Mouse (Mus musculus) stomach, embryonic 15.5 days (tissue): ENCODE measurements at regions not wholly inside any gene's neighbourhood (a gene's known extent, or its start where the extent isn't known, plus 50 kb on each side); places are given as distances from the start of the nearest gene placed in this dataset.
A peak's percentile ranks its signal among the peaks of the same experiment; 100 is the strongest.

Experiments used
- ATAC-seq: fragments of 200-750 bp; cut with Nextera tagmentation; 2 replicates; pipeline ENCODE4 v1.8.0; 2017; ENCODE audit warnings: low read depth, moderate number of reproducible peaks, moderate TSS enrichment; ENCODE audit not compliant: insufficient read depth, low FRiP score
- H3K27ac ChIP-seq: fragments of 300-500 bp; sonication (generic); 2 replicates; pipeline ENCODE4 v1.5.1; 2015; ENCODE audit warnings: mild to moderate bottlenecking, inconsistent platforms
- H3K27me3 ChIP-seq: fragments of 300-500 bp; sonication (generic); replicated peaks from 2 replicates; pipeline ENCODE4 v1.6.1; 2015; ENCODE audit warnings: inconsistent platforms
- H3K36me3 ChIP-seq: fragments of 300-500 bp; sonication (generic); 2 replicates; pipeline ENCODE4 v1.6.1; 2015; ENCODE audit warnings: inconsistent platforms
- H3K4me1 ChIP-seq: fragments of 300-500 bp; sonication (generic); 2 replicates; pipeline ENCODE4 v1.6.1; 2015; ENCODE audit warnings: inconsistent platforms
- H3K4me2 ChIP-seq: fragments of 300-500 bp; sonication (generic); 2 replicates; pipeline ENCODE4 v1.6.1; 2015; ENCODE audit warnings: mild to moderate bottlenecking, inconsistent platforms
- H3K4me3 ChIP-seq: fragments of 300-500 bp; sonication (generic); replicated peaks from 2 replicates; pipeline ENCODE4 v1.5.1; 2015; ENCODE audit warnings: inconsistent platforms
- H3K9ac ChIP-seq: fragments of 300-500 bp; sonication (generic); 2 replicates; pipeline ENCODE4 v1.6.1; 2015; ENCODE audit warnings: inconsistent platforms
- H3K9me3 ChIP-seq: fragments of 300-500 bp; sonication (generic); 2 replicates; pipeline ENCODE4 v1.6.1; 2016; ENCODE audit warnings: inconsistent platforms
- WGBS: fragments of 180-500 bp; shearing (Covaris S2); methylation state at CpG from one replicate; pipeline ENCODE4 v1.1.7; 2015; 5-methylcytosine and 5-hydroxymethylcytosine counted together

DNA sequence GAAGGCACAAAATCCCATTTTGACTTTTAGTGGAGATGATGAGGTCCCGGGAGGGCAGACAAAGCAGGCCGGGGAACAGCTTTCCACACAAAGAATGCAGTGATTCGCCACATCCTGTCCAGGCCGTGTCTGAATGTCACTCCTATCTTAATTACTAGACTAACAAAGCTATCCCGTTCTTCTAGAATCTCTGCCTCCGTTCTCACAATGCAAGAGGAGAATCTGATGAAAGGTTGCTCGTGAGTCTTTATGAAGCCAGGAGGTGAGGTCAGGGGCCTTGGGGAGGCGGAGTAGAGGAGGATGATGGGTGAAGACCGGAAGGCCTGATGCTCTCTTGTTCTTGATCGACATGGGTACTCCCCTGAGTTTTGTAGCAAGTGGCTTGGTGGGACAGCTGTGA lies 208.9 kb upstream of the Atp5g3 start:
- Histone ChIP-seq H3K27ac (no peak overlapping the region), H3K4me3 (no peak overlapping the region), H3K27me3 (no peaks in the 10 kb centered on the region), H3K4me2 (no peak overlapping the region), H3K9ac (no peak overlapping the region), H3K36me3 (no peaks in the 10 kb centered on the region), H3K9me3 (no peaks in the 10 kb centered on the region), H3K4me1 (no peaks in the 10 kb centered on the region)
- ATAC-seq, result no peak
- 48% methylated on average over 10 of the region's 10 CpGs for WGBS

- Histone ChIP-seq H3K27ac (no peak overlapping the region), H3K4me2 (peak overlapping the region; percentile 8; the same call in 1 of the 2 replicates), H3K36me3 (no peaks in the 10 kb centered on the region), H3K9me3 (no peaks in the 10 kb centered on the region), H3K4me3 (no peak overlapping the region), H3K27me3 (no peaks in the 10 kb centered on the region), H3K9ac (no peak overlapping the region), H3K4me1 (no peaks in the 10 kb centered on the region)
- WGBS, result 42% methylated on average over 17 of the region's 17 CpGs
- ATAC-seq, result no peak
These were observed 208.2 kb upstream of the Atp5g3 start for GRCm38 (mm10) chr2:74119167-74119937.

- Histone ChIP-seq H3K36me3 (no peaks in the 10 kb centered on the region), H3K9ac (no peak overlapping the region), H3K4me2 (no peak overlapping the region), H3K9me3 (no peaks in the 10 kb centered on the region), H3K4me3 (no peak overlapping the region), H3K4me1 (no peaks in the 10 kb centered on the region), H3K27ac (no peak overlapping the region), H3K27me3 (no peaks in the 10 kb centered on the region)
- 84% methylated on average over 4 of the region's 4 CpGs for WGBS
- no peak for ATAC-seq
These were observed 195.3 kb upstream of the Atp5g3 start for GRCm38 (mm10) chr2:74106472-74106871.

- Histone ChIP-seq H3K4me2 (no peak overlapping the region), H3K4me3 (no peak overlapping the region), H3K27me3 (no peaks in the 10 kb centered on the region), H3K9ac (no peak overlapping the region), H3K27ac (no peak overlapping the region), H3K4me1 (no peaks in the 10 kb centered on the region), H3K36me3 (no peaks in the 10 kb centered on the region), H3K9me3 (no peaks in the 10 kb centered on the region)
- 68% methylated on average over 9 of the region's 9 CpGs for WGBS
- no peak for ATAC-seq
These were observed 188.7 kb upstream of the Atp5g3 start for GRCm38 (mm10) chr2:74099671-74100372.

DNA sequence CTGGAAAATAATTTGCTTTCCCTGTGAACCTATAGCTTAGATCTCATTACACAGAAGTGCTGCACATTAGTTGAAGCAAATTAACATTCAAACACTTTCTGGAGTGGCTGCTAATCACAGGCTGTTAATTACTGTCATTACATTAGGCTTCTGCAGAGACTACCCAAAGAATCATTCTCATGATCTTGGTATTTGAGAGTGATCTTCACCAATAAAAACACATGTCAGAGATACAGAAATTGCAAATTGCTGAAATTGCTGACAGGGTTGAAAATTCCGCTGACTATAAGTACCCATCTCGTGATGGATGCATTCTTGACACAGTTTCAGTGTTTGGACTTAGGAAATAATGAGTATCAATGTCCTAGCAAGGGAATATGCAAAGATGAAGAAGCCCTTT lies 185.7 kb upstream of the Atp5g3 start:
- 70% methylated on average over 2 of the region's 2 CpGs for WGBS
- H3K4me3 ChIP-seq, result no peak overlapping the region
- H3K4me2 ChIP-seq, result no peak overlapping the region
- H3K36me3 ChIP-seq, result no peaks in the 10 kb centered on the region
- H3K9me3 ChIP-seq, result no peaks in the 10 kb centered on the region
- H3K27ac ChIP-seq, result no peak overlapping the region
- H3K4me1 ChIP-seq, result no peaks in the 10 kb centered on the region
- ATAC-seq, result no peak
- H3K9ac ChIP-seq, result no peak overlapping the region
- H3K27me3 ChIP-seq, result no peaks in the 10 kb centered on the region

GRCm38 (mm10) chr2:74093494-74093893 lies 182.4 kb upstream of the Atp5g3 start:
- H3K27ac ChIP-seq, result no peak overlapping the region
- 85% methylated on average over 7 of the region's 7 CpGs for WGBS

DNA sequence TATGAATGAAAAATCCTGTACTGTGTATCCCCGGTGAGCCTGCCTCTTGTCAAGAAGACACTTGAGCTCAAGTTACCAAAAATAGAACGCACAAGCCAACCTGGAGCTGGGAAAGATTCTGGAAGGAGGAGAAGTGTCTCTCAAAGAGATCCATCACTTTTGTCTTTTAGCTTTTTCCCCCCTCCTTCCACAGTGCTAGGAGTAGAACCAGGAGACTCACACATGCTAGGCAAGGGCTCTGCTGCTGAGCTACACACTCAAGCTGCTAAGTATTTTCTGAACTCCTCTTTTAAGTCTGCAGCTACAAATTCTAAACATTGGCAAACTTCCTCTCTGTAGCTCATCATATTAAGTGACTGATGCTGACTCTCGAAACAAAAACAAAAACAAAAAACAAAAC lies 176.2 kb upstream of the Atp5g3 start:
- Histone ChIP-seq H3K27ac (no peak overlapping the region), H3K27me3 (no peaks in the 10 kb centered on the region), H3K9ac (no peak overlapping the region), H3K36me3 (no peaks in the 10 kb centered on the region), H3K9me3 (no peaks in the 10 kb centered on the region), H3K4me1 (no peaks in the 10 kb centered on the region), H3K4me3 (no peak overlapping the region), H3K4me2 (no peak overlapping the region)
- WGBS, result 39% methylated on average over 3 of the region's 3 CpGs
- no peak for ATAC-seq

More at GRCm38 (mm10) chr2:74093494-74093893, 182.4 kb upstream of the Atp5g3 start:
- Histone ChIP-seq H3K36me3 (no peaks in the 10 kb centered on the region), H3K4me2 (no peak overlapping the region), H3K9ac (no peak overlapping the region), H3K9me3 (no peaks in the 10 kb centered on the region), H3K4me1 (no peaks in the 10 kb centered on the region), H3K4me3 (no peak overlapping the region), H3K27me3 (no peaks in the 10 kb centered on the region)
- ATAC-seq, result no peak

GRCm38 (mm10) chr2:74084971-74085370 lies 173.8 kb upstream of the Atp5g3 start:
- H3K27me3 ChIP-seq, result no peaks in the 10 kb centered on the region
- H3K36me3 ChIP-seq, result no peaks in the 10 kb centered on the region
- H3K9me3 ChIP-seq, result no peaks in the 10 kb centered on the region
- no peaks in the 10 kb centered on the region for H3K4me1 ChIP-seq
- no peak overlapping the region for H3K4me3 ChIP-seq
- H3K4me2 ChIP-seq, result no peak overlapping the region
- no peak overlapping the region for H3K9ac ChIP-seq
- WGBS, result 74% methylated on average over 6 of the region's 6 CpGs
- no peak for ATAC-seq
- H3K27ac ChIP-seq, result no peak overlapping the region

DNA sequence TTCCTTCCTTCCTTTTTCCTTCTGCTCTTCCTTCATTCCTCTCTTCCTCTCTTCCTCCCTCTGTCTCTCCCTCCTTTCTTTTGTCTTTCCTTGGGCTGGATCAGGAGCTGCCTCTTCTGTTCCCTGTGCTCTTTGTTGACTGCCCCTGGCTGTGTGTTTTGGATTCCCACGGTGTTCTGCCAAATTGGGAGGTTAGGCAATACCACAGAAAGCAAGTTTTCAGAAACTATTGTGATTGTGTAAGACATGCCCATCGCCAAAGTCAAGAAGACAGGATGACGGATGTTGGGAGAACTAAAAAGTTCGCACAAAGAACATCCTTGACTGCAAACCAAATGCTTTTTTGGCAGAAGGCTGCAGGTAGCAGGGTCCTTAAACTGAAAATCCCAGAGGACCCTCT lies 165.6 kb upstream of the Atp5g3 start:
- WGBS, result 62% methylated on average over 4 of the region's 4 CpGs
- Histone ChIP-seq H3K27ac (no peak overlapping the region), H3K4me3 (no peak overlapping the region), H3K9ac (no peak overlapping the region), H3K4me1 (no peaks in the 10 kb centered on the region), H3K27me3 (no peaks in the 10 kb centered on the region), H3K4me2 (no peak overlapping the region), H3K9me3 (no peaks in the 10 kb centered on the region), H3K36me3 (no peaks in the 10 kb centered on the region)
- ATAC-seq, result no peak

DNA sequence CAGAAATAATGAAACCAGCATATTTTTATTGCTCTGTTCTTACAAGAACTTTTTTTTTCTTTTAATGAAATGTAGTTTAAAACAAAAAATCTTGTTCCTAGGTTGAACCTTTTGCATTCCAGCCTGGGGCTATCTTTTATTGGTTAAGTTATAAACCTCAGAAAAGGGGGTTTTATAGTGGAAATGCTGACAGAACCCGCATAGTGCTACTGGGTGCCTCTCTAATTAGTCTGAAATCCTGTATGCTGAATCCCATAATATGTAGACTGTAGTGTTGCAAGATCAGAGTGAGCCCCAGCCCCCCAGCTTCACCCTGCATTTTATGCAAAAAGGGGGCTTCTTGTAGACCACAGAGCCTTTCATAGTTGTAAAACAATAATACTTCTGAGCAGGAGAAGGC lies 164.4 kb upstream of the Atp5g3 start:
- H3K9me3 ChIP-seq, result no peaks in the 10 kb centered on the region
- ATAC-seq, result no peak
- 91% methylated on average over 1 of the region's 1 CpGs for WGBS

DNA sequence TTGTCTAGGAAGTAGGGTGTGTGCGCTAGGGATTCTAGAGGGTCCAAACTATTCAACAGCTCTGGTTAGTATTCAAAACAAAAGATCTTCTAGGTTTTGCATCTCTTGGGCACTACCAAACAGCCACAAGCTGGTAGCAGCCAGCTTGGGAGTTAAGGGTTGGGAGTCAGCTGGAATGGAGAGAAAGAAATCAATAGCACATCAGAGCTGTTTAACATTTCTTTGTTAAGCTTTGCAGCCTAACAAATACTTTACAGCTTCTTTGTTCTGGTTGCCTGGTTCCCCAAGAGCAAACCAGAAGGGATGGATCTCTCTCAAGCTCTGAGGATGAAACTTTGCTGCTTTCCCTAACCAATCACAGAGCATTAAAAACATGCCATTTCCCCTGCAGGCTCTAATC lies 162.3 kb upstream of the Atp5g3 start:
- Histone ChIP-seq H3K9ac (no peak overlapping the region), H3K4me3 (no peak overlapping the region), H3K4me1 (no peaks in the 10 kb centered on the region), H3K36me3 (no peaks in the 10 kb centered on the region), H3K27ac (no peak overlapping the region), H3K9me3 (no peaks in the 10 kb centered on the region), H3K4me2 (no peak overlapping the region), H3K27me3 (no peaks in the 10 kb centered on the region)
- ATAC-seq, result no peak
- WGBS, result 88% methylated on average over 1 of the region's 1 CpGs

More for the DNA sequence above, 164.4 kb upstream of the Atp5g3 start:
- no peaks in the 10 kb centered on the region for H3K36me3 ChIP-seq
- no peaks in the 10 kb centered on the region for H3K4me1 ChIP-seq
- H3K27me3 ChIP-seq, result no peaks in the 10 kb centered on the region
- H3K4me3 ChIP-seq, result no peak overlapping the region
- no peak overlapping the region for H3K27ac ChIP-seq
- no peak overlapping the region for H3K9ac ChIP-seq
- no peak overlapping the region for H3K4me2 ChIP-seq

GRCm38 (mm10) chr2:74066652-74067051 lies 155.5 kb upstream of the Atp5g3 start:
- peak overlapping the region; percentile 12; the same call in 1 of the 2 replicates for H3K4me2 ChIP-seq
- no peak overlapping the region for H3K9ac ChIP-seq
- H3K4me3 ChIP-seq, result no peak overlapping the region
- H3K36me3 ChIP-seq, result no peaks in the 10 kb centered on the region
- H3K27ac ChIP-seq, result no peak overlapping the region
- H3K9me3 ChIP-seq, result no peaks in the 10 kb centered on the region
- no peak for ATAC-seq
- no peaks in the 10 kb centered on the region for H3K4me1 ChIP-seq
- no peaks in the 10 kb centered on the region for H3K27me3 ChIP-seq
- WGBS, result 4% methylated on average over 11 of the region's 11 CpGs
